Mouse (Mus musculus) neural tube, embryonic 11.5 days (tissue): Measurements from ENCODE around the gene Lsm4. TPM values are rescaled to one million over a fixed set of nuclear protein-coding genes. Genes with fewer than 3 reads are reported as not detected.

Experiments
- ATAC-seq: fragments of 200-750 bp; cut with Nextera tagmentation; 2 replicates; pipeline ENCODE4 v1.8.0; 2017; ENCODE audit warnings: moderate number of reproducible peaks, mild to moderate bottlenecking, moderate TSS enrichment, moderate library complexity; ENCODE audit not compliant: insufficient read depth, low FRiP score, low TSS enrichment
- DNase-seq: peaks from one replicate; pipeline ENCODE4 v3.0.0-alpha.2; 2015; ENCODE audit warnings: low spot score
- H3K27ac ChIP-seq: fragments of 300-500 bp; sonication (generic); 2 replicates; pipeline ENCODE4 v1.5.1; 2014; ENCODE audit warnings: low read depth, mild to moderate bottlenecking, low read length
- H3K27me3 ChIP-seq: fragments of 300-500 bp; sonication (generic); 2 replicates; pipeline ENCODE4 v1.6.1; 2014; ENCODE audit warnings: mild to moderate bottlenecking, low read length, mixed read lengths; ENCODE audit not compliant: control insufficient read depth, insufficient read depth
- H3K36me3 ChIP-seq: fragments of 300-500 bp; sonication (generic); 2 replicates; pipeline ENCODE4 v1.6.1; 2014; ENCODE audit warnings: mild to moderate bottlenecking, low read length, moderate library complexity, mixed read lengths; ENCODE audit not compliant: control insufficient read depth, insufficient read depth
- H3K4me1 ChIP-seq: fragments of 300-500 bp; sonication (generic); 2 replicates; pipeline ENCODE4 v1.6.1; 2014; ENCODE audit warnings: low read length, mixed read lengths; ENCODE audit not compliant: control insufficient read depth, insufficient read depth
- H3K4me2 ChIP-seq: fragments of 300-500 bp; sonication (generic); 2 replicates; pipeline ENCODE4 v1.6.1; 2014; ENCODE audit warnings: low read depth, mild to moderate bottlenecking, moderate library complexity
- H3K4me3 ChIP-seq: fragments of 300-500 bp; sonication (generic); 2 replicates; pipeline ENCODE4 v1.5.1; 2014; ENCODE audit warnings: low read depth, low read length
- H3K9ac ChIP-seq: fragments of 300-500 bp; sonication (generic); 2 replicates; pipeline ENCODE4 v1.6.1; 2014; ENCODE audit warnings: mild to moderate bottlenecking, low read length
- H3K9me3 ChIP-seq: fragments of 300-500 bp; sonication (generic); 2 replicates; pipeline ENCODE4 v1.6.1; 2016; ENCODE audit warnings: low read length; ENCODE audit not compliant: control insufficient read depth
- WGBS: fragments of 180-500 bp; shearing (Covaris S2); extraction: QIAGEN DNeasy Blood & Tissue Kit; methylation state at CpG from one replicate; pipeline ENCODE4 v1.1.7; 2014; 5-methylcytosine and 5-hydroxymethylcytosine counted together
- polyA plus RNA-seq: library from polyadenylated mRNA; unstranded; fragments of >200 nt; fragmentation: Nextera tagmentation; extraction: Ambion mirVana; gene quantifications from 2 replicates; pipeline ENCODE4 v1.2.1, GENCODE M21; 2014

Lsm4 gene
- polyA plus RNA-seq, 1 experiment from 2014 or later, result 298 TPM

DNA sequence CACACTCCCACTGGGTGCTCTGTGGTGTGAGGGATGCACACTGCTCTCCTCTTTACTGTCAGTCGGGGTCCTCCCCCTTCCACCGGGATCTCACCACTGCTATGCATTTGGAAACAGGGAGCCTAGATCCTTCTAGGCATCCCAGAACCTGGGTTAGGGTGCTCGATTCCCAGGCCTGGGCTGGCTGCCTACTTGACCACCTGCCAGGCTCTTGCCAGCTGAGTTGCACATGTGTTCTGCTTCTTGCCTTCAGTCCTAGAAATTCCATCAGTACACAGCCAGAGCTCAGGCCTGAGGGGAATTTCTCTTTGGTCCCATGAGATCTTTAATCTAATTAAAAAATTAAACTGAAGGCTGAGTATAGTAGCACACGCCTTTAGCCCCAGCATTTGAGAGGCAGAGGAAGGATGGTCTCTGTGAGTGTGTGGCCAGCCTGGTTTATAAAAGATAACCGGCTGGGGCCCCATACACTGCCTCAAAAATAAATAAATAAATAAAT, 16.9 kb downstream of the Lsm4 start:
- peaks cover 13% of the 10 kb centered on the region for H3K4me1 ChIP-seq
- H3K9ac ChIP-seq, result no peak overlapping the region
- no peaks in the 10 kb centered on the region for H3K9me3 ChIP-seq
- no peak overlapping the region for H3K4me3 ChIP-seq
- H3K36me3 ChIP-seq, result no peaks in the 10 kb centered on the region
- 82% methylated on average over 5 of the region's 5 CpGs for WGBS
- no peak overlapping the region for H3K27ac ChIP-seq
- ATAC-seq, result no peak
- H3K27me3 ChIP-seq, result no peaks in the 10 kb centered on the region
- DNase-seq, result no peak
- no peak overlapping the region for H3K4me2 ChIP-seq

DNA sequence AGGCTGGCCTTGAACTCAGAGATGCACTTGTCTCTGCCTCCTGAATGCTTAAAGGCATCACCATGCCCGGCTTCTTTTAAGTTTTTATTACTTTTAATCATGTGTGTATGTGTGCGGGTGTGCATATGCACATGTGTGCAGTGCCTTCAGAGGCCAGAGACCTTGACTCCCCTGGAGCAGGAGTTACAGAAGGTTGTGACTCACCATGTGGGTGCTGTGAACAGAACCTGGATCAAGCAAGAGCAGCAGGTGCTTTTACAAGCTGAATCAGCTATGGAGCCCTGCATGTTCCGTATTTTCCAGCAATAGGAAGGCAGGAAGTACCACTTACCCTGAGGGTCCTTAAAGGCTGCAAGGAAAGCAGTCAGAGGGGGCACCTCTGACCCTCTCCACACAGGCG, 18.2 kb downstream of the Lsm4 start:
- H3K4me3 ChIP-seq, result peak overlapping the region; percentile 12; the same call in 1 of the 2 replicates
- H3K9me3 ChIP-seq, result no peaks in the 10 kb centered on the region
- peak overlapping the region; percentile 83 for H3K9ac ChIP-seq
- no peaks in the 10 kb centered on the region for H3K36me3 ChIP-seq
- peaks cover 25% of the 10 kb centered on the region for H3K4me1 ChIP-seq
- peak overlapping the region; percentile 42 for H3K4me2 ChIP-seq
- H3K27me3 ChIP-seq, result no peaks in the 10 kb centered on the region
- 53% methylated on average over 4 of the region's 4 CpGs for WGBS
- peak overlapping the region; percentile 93 for H3K27ac ChIP-seq
- ATAC-seq (no peak), DNase-seq (no peak)

- DNase-seq (peak; percentile 88), ATAC-seq (peak; percentile 81)
- Histone ChIP-seq H3K9ac (peak overlapping the region; percentile 83), H3K4me2 (peak overlapping the region; percentile 42), H3K9me3 (no peaks in the 10 kb centered on the region), H3K4me3 (peak overlapping the region; percentile 12; the same call in 1 of the 2 replicates), H3K27me3 (no peaks in the 10 kb centered on the region), H3K27ac (peak overlapping the region; percentile 93), H3K4me1 (peaks cover 29% of the 10 kb centered on the region), H3K36me3 (no peaks in the 10 kb centered on the region)
- WGBS, result 2% methylated on average over 19 of the region's 20 CpGs
Measured at GRCm38 (mm10) chr8:70691727-70692231, 18.7 kb downstream of the Lsm4 start.

GRCm38 (mm10) chr8:70693636-70694035, 20.6 kb downstream of the Lsm4 start:
- no peaks in the 10 kb centered on the region for H3K9me3 ChIP-seq
- no peaks in the 10 kb centered on the region for H3K36me3 ChIP-seq
- no peak for DNase-seq
- no peak for ATAC-seq
- no peak overlapping the region for H3K4me2 ChIP-seq
- WGBS, result 74% methylated on average over 5 of the region's 5 CpGs
- H3K4me3 ChIP-seq, result no peak overlapping the region
- no peak overlapping the region for H3K27ac ChIP-seq
- peaks cover 40% of the 10 kb centered on the region for H3K4me1 ChIP-seq
- no peaks in the 10 kb centered on the region for H3K27me3 ChIP-seq
- no peak overlapping the region for H3K9ac ChIP-seq

GRCm38 (mm10) chr8:70695318-70696018, 22.4 kb downstream of the Lsm4 start:
- Histone ChIP-seq H3K9me3 (no peaks in the 10 kb centered on the region), H3K36me3 (no peaks in the 10 kb centered on the region), H3K9ac (peak overlapping the region; percentile 37; the same call in 1 of the 2 replicates), H3K27me3 (no peaks in the 10 kb centered on the region), H3K27ac (peak overlapping the region; percentile 46; the same call in 1 of the 2 replicates), H3K4me2 (no peak overlapping the region), H3K4me3 (no peak overlapping the region), H3K4me1 (peaks cover 40% of the 10 kb centered on the region)
- ATAC-seq (no peak), DNase-seq (no peak)
- 27% methylated on average over 30 of the region's 32 CpGs for WGBS

GRCm38 (mm10) chr8:70696019-70696885, 23.2 kb downstream of the Lsm4 start:
- H3K9ac ChIP-seq, result peak overlapping the region; percentile 41
- 9% methylated on average over 31 of the region's 31 CpGs for WGBS
- H3K27ac ChIP-seq, result peak overlapping the region; percentile 73
- no peaks in the 10 kb centered on the region for H3K36me3 ChIP-seq
- peaks cover 42% of the 10 kb centered on the region for H3K4me1 ChIP-seq
- peak overlapping the region; percentile 4; the same call in 1 of the 2 replicates for H3K4me3 ChIP-seq
- H3K27me3 ChIP-seq, result no peaks in the 10 kb centered on the region
- DNase-seq (peak; percentile 85), ATAC-seq (no peak)
- H3K4me2 ChIP-seq, result peak overlapping the region; percentile 46
- no peaks in the 10 kb centered on the region for H3K9me3 ChIP-seq

DNA sequence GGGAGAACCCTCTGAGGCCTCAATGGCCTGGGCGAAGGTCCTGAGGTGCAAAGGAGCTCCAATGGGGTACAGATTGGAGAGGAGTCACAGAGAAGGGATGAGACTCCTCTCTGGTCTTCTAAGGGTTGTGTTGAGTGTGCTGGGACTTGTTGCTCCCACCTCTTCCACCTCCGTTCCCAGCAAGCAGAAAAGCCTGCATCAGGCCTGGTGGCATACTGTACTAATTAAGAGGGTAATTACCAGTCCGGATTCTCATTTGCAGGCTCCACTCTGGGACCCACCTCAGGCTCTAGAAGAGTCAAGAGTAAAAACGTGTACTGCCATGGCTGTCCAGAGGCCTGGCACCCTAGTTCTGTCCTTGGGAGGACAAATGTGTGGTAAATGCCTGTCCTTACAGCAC, 23.9 kb downstream of the Lsm4 start:
- Histone ChIP-seq H3K9me3 (no peaks in the 10 kb centered on the region), H3K36me3 (no peaks in the 10 kb centered on the region), H3K4me3 (peak overlapping the region; percentile 4; the same call in 1 of the 2 replicates), H3K4me2 (peak overlapping the region; percentile 46), H3K4me1 (peaks cover 41% of the 10 kb centered on the region), H3K27ac (peak overlapping the region; percentile 73), H3K27me3 (no peaks in the 10 kb centered on the region), H3K9ac (peak overlapping the region; percentile 41)
- WGBS, result 49% methylated on average over 4 of the region's 4 CpGs
- DNase-seq, result no peak
- ATAC-seq, result no peak

GRCm38 (mm10) chr8:70697366-70698250, 24.6 kb downstream of the Lsm4 start:
- H3K27me3 ChIP-seq, result no peaks in the 10 kb centered on the region
- ATAC-seq, result no peak
- no peaks in the 10 kb centered on the region for H3K9me3 ChIP-seq
- H3K36me3 ChIP-seq, result no peaks in the 10 kb centered on the region
- H3K4me1 ChIP-seq, result peaks cover 38% of the 10 kb centered on the region
- 77% methylated on average over 12 of the region's 12 CpGs for WGBS
- peak overlapping the region; percentile 98 for H3K27ac ChIP-seq
- peak overlapping the region; percentile 59 for H3K9ac ChIP-seq
- peak overlapping the region; percentile 49 for H3K4me2 ChIP-seq
- no peak for DNase-seq
- H3K4me3 ChIP-seq, result peak overlapping the region; percentile 83
